Mouse (Mus musculus): ENCODE results near the gene Nipal1. TPM values are rescaled to one million over a fixed set of nuclear protein-coding genes. Genes with fewer than 3 reads are reported as not detected.

Nipal1 gene
- polyA plus RNA-seq, 1 experiment from 2014 or later, result not detected

DNA sequence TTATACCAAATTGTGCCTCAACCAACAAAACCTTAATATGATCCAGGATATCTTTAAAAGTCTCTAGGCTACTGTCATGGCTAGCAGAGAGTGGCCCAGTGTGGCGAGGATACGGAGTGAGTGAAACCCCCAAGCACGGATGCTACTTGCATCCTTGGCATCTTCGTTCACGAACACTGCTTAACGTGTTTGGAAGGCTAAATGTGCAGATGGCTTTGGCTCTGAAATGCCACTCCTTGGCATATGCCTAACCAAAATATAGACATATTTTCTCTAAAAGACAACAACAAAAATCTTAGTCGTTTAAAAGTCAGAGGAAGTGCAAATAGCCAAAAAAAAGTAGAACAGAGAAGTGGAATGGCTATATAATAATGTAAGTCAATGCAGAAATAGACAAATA lies 42.0 kb downstream of the Nipal1 start:
- Histone ChIP-seq H3K27me3 (replicated peaks; ENCODE audit: control insufficient read depth, insufficient read depth, low read length) (no peaks in the 10 kb centered on the region), H3K27ac (ENCODE audit: low read length) (no peak overlapping the region), H3K36me3 (ENCODE audit: control insufficient read depth, insufficient read depth) (no peaks in the 10 kb centered on the region), H3K9ac (replicated peaks; ENCODE audit: low read depth, low read length) (no peak overlapping the region), H3K4me2 (ENCODE audit: low read length) (no peak overlapping the region), H3K4me3 (replicated peaks; ENCODE audit: low read length) (no peak overlapping the region), H3K9me3 (ENCODE audit: control insufficient read depth, low read length) (0 out of 2 replicates have a peak, but pooled peaks cover 2% of the 10 kb centered on the region), H3K4me1 (replicated peaks; ENCODE audit: control insufficient read depth, insufficient read depth, low read length) (no peaks in the 10 kb centered on the region)
- peak; percentile 56 for ATAC-seq
- WGBS, result 61% methylated on average over 7 of the region's 7 CpGs

GRCm38 (mm10) chr5:72690516-72690915 lies 42.9 kb downstream of the Nipal1 start:
- WGBS, result 69% methylated on average over 5 of the region's 5 CpGs
- peak; percentile 86 for ATAC-seq

GRCm38 (mm10) chr5:72694684-72695083 lies 47.1 kb downstream of the Nipal1 start:
- Histone ChIP-seq H3K4me1 (replicated peaks; ENCODE audit: control insufficient read depth, insufficient read depth, low read length) (peaks cover 21% of the 10 kb centered on the region), H3K9me3 (ENCODE audit: control insufficient read depth, low read length) (no peaks in the 10 kb centered on the region), H3K4me3 (replicated peaks; ENCODE audit: low read length) (no peak overlapping the region), H3K27me3 (replicated peaks; ENCODE audit: control insufficient read depth, insufficient read depth, low read length) (no peaks in the 10 kb centered on the region), H3K27ac (ENCODE audit: low read length) (no peak overlapping the region), H3K36me3 (ENCODE audit: control insufficient read depth, insufficient read depth) (no peaks in the 10 kb centered on the region), H3K4me2 (ENCODE audit: low read length) (no peak overlapping the region), H3K9ac (replicated peaks; ENCODE audit: low read depth, low read length) (no peak overlapping the region)
- WGBS, result 84% methylated on average over 2 of the region's 2 CpGs
- no peak for ATAC-seq

More at GRCm38 (mm10) chr5:72690516-72690915, 42.9 kb downstream of the Nipal1 start:
- no peak overlapping the region for H3K4me2 ChIP-seq (ENCODE audit: low read length)
- no peak overlapping the region for H3K4me3 ChIP-seq (replicated peaks; ENCODE audit: low read length)
- no peak overlapping the region for H3K27ac ChIP-seq (ENCODE audit: low read length)
- H3K36me3 ChIP-seq (ENCODE audit: control insufficient read depth, insufficient read depth), result no peaks in the 10 kb centered on the region
- H3K27me3 ChIP-seq (replicated peaks; ENCODE audit: control insufficient read depth, insufficient read depth, low read length), result no peaks in the 10 kb centered on the region
- 0 out of 2 replicates have a peak, but pooled peaks cover 2% of the 10 kb centered on the region for H3K9me3 ChIP-seq (ENCODE audit: control insufficient read depth, low read length)
- no peak overlapping the region for H3K9ac ChIP-seq (replicated peaks; ENCODE audit: low read depth, low read length)
- H3K4me1 ChIP-seq (replicated peaks; ENCODE audit: control insufficient read depth, insufficient read depth, low read length), result no peaks in the 10 kb centered on the region

DNA sequence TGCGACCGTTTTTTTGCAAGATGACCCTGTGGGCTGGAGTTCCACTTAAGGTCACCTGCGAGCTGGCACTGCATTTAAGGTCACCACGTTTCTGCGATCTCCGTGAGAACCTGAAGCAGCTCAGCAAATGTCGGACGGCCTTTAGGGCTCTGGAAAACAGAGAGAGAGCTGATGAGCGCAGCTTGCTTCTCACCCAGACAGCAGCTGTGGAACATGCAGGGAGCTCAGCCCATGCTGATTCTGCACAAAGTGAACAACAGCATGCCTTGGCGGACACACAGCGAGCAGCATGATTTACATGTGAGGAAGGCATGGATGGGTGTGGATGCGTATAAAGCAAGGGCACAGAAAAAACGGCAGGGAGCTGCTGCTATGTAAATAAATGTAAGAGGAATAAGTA lies 48.9 kb downstream of the Nipal1 start:
- Histone ChIP-seq H3K27ac (ENCODE audit: low read length) (no peak overlapping the region), H3K27me3 (replicated peaks; ENCODE audit: control insufficient read depth, insufficient read depth, low read length) (no peaks in the 10 kb centered on the region), H3K9ac (replicated peaks; ENCODE audit: low read depth, low read length) (no peak overlapping the region), H3K4me3 (replicated peaks; ENCODE audit: low read length) (no peak overlapping the region), H3K4me1 (replicated peaks; ENCODE audit: control insufficient read depth, insufficient read depth, low read length) (peaks cover 21% of the 10 kb centered on the region), H3K4me2 (ENCODE audit: low read length) (no peak overlapping the region), H3K36me3 (ENCODE audit: control insufficient read depth, insufficient read depth) (no peaks in the 10 kb centered on the region), H3K9me3 (ENCODE audit: control insufficient read depth, low read length) (0 out of 2 replicates have a peak, but pooled peaks cover 1% of the 10 kb centered on the region)
- WGBS, result 73% methylated on average over 13 of the region's 13 CpGs
- no peak for ATAC-seq

GRCm38 (mm10) chr5:72698343-72698742 lies 50.7 kb downstream of the Nipal1 start:
- Histone ChIP-seq H3K36me3 (ENCODE audit: control insufficient read depth, insufficient read depth) (no peaks in the 10 kb centered on the region), H3K9me3 (ENCODE audit: control insufficient read depth, low read length) (0 out of 2 replicates have a peak, but pooled peaks cover 2% of the 10 kb centered on the region), H3K4me3 (replicated peaks; ENCODE audit: low read length) (no peak overlapping the region), H3K27ac (ENCODE audit: low read length) (no peak overlapping the region), H3K9ac (replicated peaks; ENCODE audit: low read depth, low read length) (no peak overlapping the region), H3K4me2 (ENCODE audit: low read length) (no peak overlapping the region), H3K27me3 (replicated peaks; ENCODE audit: control insufficient read depth, insufficient read depth, low read length) (no peaks in the 10 kb centered on the region), H3K4me1 (replicated peaks; ENCODE audit: control insufficient read depth, insufficient read depth, low read length) (peaks cover 21% of the 10 kb centered on the region)
- WGBS, result 40% methylated on average over 3 of the region's 3 CpGs
- ATAC-seq, result peak; percentile 87

- WGBS, result 45% methylated on average over 7 of the region's 7 CpGs
- no peak for ATAC-seq
- H3K4me3 ChIP-seq (replicated peaks; ENCODE audit: low read length), result no peak overlapping the region
- no peaks in the 10 kb centered on the region for H3K27me3 ChIP-seq (replicated peaks; ENCODE audit: control insufficient read depth, insufficient read depth, low read length)
- H3K4me1 ChIP-seq (replicated peaks; ENCODE audit: control insufficient read depth, insufficient read depth, low read length), result peaks cover 21% of the 10 kb centered on the region
- H3K4me2 ChIP-seq (ENCODE audit: low read length), result no peak overlapping the region
- no peak overlapping the region for H3K9ac ChIP-seq (replicated peaks; ENCODE audit: low read depth, low read length)
- H3K36me3 ChIP-seq (ENCODE audit: control insufficient read depth, insufficient read depth), result no peaks in the 10 kb centered on the region
- 0 out of 2 replicates have a peak, but pooled peaks cover 2% of the 10 kb centered on the region for H3K9me3 ChIP-seq (ENCODE audit: control insufficient read depth, low read length)
- peak overlapping the region; percentile 19; the same call in 1 of the 2 replicates for H3K27ac ChIP-seq (ENCODE audit: low read length)
These were observed 51.4 kb downstream of the Nipal1 start for GRCm38 (mm10) chr5:72698818-72699499.

DNA sequence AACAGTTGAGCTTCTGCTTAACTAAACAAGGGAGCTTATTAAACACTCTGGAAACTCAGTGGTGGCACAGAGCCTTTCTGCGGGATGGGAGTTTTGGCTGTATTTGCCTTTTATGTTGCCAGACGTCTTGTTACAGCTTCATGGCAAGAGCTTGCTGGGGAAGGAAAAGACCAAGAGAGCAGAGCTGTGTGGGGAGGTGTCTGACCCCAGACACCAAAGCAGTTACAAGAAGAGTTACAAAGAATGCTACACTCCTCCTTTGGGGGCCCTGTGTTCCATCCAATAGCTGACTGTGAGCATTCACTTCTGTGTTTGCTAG lies 51.9 kb downstream of the Nipal1 start:
- H3K27me3 ChIP-seq (replicated peaks; ENCODE audit: control insufficient read depth, insufficient read depth, low read length), result no peaks in the 10 kb centered on the region
- H3K4me1 ChIP-seq (replicated peaks; ENCODE audit: control insufficient read depth, insufficient read depth, low read length), result peaks cover 21% of the 10 kb centered on the region
- H3K36me3 ChIP-seq (ENCODE audit: control insufficient read depth, insufficient read depth), result no peaks in the 10 kb centered on the region
- H3K9ac ChIP-seq (replicated peaks; ENCODE audit: low read depth, low read length), result no peak overlapping the region
- no peak overlapping the region for H3K4me2 ChIP-seq (ENCODE audit: low read length)
- H3K27ac ChIP-seq (ENCODE audit: low read length), result peak overlapping the region; percentile 19; the same call in 1 of the 2 replicates
- ATAC-seq, result no peak
- whole genome bisulfite sequencing, result 21% methylated on average over 2 of the region's 2 CpGs
- no peak overlapping the region for H3K4me3 ChIP-seq (replicated peaks; ENCODE audit: low read length)
- 0 out of 2 replicates have a peak, but pooled peaks cover 2% of the 10 kb centered on the region for H3K9me3 ChIP-seq (ENCODE audit: control insufficient read depth, low read length)

DNA sequence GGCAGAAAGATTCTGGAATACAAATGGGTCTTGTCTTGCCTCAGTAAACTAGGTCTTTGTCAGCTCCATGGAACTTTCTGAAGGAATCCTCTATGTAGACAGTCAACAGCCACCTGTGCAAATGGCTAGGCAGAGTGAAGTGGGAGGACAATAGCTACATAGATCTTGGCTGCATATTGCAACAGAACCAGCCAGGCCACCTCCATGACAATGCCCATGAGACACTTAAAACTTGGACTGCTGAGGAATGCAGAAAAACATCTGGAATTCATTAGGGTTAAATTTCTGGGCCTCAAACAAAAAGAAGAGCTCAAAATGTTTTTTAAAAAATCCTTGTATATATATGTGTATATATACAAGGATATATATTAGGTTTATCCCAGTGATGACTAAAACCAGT lies 54.6 kb downstream of the Nipal1 start:
- Histone ChIP-seq H3K9ac (replicated peaks; ENCODE audit: low read depth, low read length) (no peak overlapping the region), H3K4me1 (replicated peaks; ENCODE audit: control insufficient read depth, insufficient read depth, low read length) (peaks cover 21% of the 10 kb centered on the region), H3K9me3 (ENCODE audit: control insufficient read depth, low read length) (0 out of 2 replicates have a peak, but pooled peaks cover 2% of the 10 kb centered on the region), H3K4me3 (replicated peaks; ENCODE audit: low read length) (no peak overlapping the region), H3K4me2 (ENCODE audit: low read length) (no peak overlapping the region), H3K36me3 (ENCODE audit: control insufficient read depth, insufficient read depth) (no peaks in the 10 kb centered on the region), H3K27me3 (replicated peaks; ENCODE audit: control insufficient read depth, insufficient read depth, low read length) (no peaks in the 10 kb centered on the region), H3K27ac (ENCODE audit: low read length) (no peak overlapping the region)
- no peak for ATAC-seq

- Histone ChIP-seq H3K9ac (replicated peaks; ENCODE audit: low read depth, low read length) (no peak overlapping the region), H3K36me3 (ENCODE audit: control insufficient read depth, insufficient read depth) (no peaks in the 10 kb centered on the region), H3K4me3 (replicated peaks; ENCODE audit: low read length) (no peak overlapping the region), H3K4me1 (replicated peaks; ENCODE audit: control insufficient read depth, insufficient read depth, low read length) (no peaks in the 10 kb centered on the region), H3K4me2 (ENCODE audit: low read length) (no peak overlapping the region), H3K27ac (ENCODE audit: low read length) (no peak overlapping the region), H3K27me3 (replicated peaks; ENCODE audit: control insufficient read depth, insufficient read depth, low read length) (no peaks in the 10 kb centered on the region), H3K9me3 (ENCODE audit: control insufficient read depth, low read length) (0 out of 2 replicates have a peak, but pooled peaks cover 2% of the 10 kb centered on the region)
- 43% methylated on average over 10 of the region's 10 CpGs for WGBS
- ATAC-seq, result no peak
These were observed 58.5 kb downstream of the Nipal1 start for GRCm38 (mm10) chr5:72706095-72706494.

All from forebrain, embryonic 16.5 days (tissue).